Mouse (Mus musculus) embryo, embryonic 9.5 days (tissue): ENCODE measurements at regions not wholly inside any gene's neighbourhood (a gene's known extent, or its start where the extent isn't known, plus 50 kb on each side); places are given as distances from the start of the nearest gene placed in this dataset.
A peak's percentile ranks its signal among the peaks of the same experiment; 100 is the strongest.

ENCODE experiments used
- DNase-seq: peaks from one replicate; pipeline ENCODE4 v3.0.0-alpha.2; 2017; ENCODE audit errors: extremely low spot score

- DNase-seq: no peak
Observed at GRCm38 (mm10) chr9:12492890-12493618, 752.6 kb downstream of the Jrkl start.

- no peak for DNase-seq
Observed at GRCm38 (mm10) chr9:12457810-12458209, 787.8 kb downstream of the Jrkl start.

GRCm38 (mm10) chr9:12456695-12457094 lies 788.9 kb downstream of the Jrkl start:
- DNase-seq: no peak

GRCm38 (mm10) chr9:12434171-12434570 lies 811.5 kb downstream of the Jrkl start:
- no peak for DNase-seq

GRCm38 (mm10) chr9:12421906-12422305 lies 823.7 kb downstream of the Jrkl start:
- no peak for DNase-seq

GRCm38 (mm10) chr9:12408500-12408899 lies 837.1 kb downstream of the Jrkl start:
- no peak for DNase-seq

GRCm38 (mm10) chr9:12404185-12404584 lies 841.4 kb downstream of the Jrkl start:
- DNase-seq: no peak

GRCm38 (mm10) chr9:12395648-12396047 lies 850.0 kb downstream of the Jrkl start:
- no peak for DNase-seq

- DNase-seq: peak; percentile 14
Observed at GRCm38 (mm10) chr9:12380732-12381645, 864.6 kb downstream of the Jrkl start.

- DNase-seq: no peak
Observed at GRCm38 (mm10) chr9:12380029-12380428, 865.6 kb downstream of the Jrkl start.

GRCm38 (mm10) chr9:12344296-12344695 lies 901.3 kb downstream of the Jrkl start:
- no peak for DNase-seq

- DNase-seq: no peak
Observed at GRCm38 (mm10) chr9:12341453-12341852, 904.2 kb downstream of the Jrkl start.

- no peak for DNase-seq
Observed at GRCm38 (mm10) chr9:12313517-12314075, 932.0 kb downstream of the Jrkl start.

GRCm38 (mm10) chr9:12313027-12313426 lies 932.6 kb downstream of the Jrkl start:
- DNase-seq: no peak
